Mouse (Mus musculus) cortical plate, adult 2 months (tissue): ENCODE data around the gene Clec2l.

Source experiments
- CTCF ChIP-seq: fragments of 200-500 bp; IDR thresholded peaks from 2 replicates; pipeline ENCODE4 v1.5.1; 2011; ENCODE audit warnings: mild to moderate bottlenecking, control low read depth, low read length; ENCODE audit not compliant: insufficient read depth; ENCODE audit errors: extremely low read depth
- POLR2A ChIP-seq: fragments of 200-500 bp; IDR thresholded peaks from 2 replicates; pipeline ENCODE4 v1.6.1; 2011; ENCODE audit warnings: mild to moderate bottlenecking, low read length, control low read depth; ENCODE audit not compliant: insufficient read depth; ENCODE audit errors: extremely low read depth

- no peak for TF ChIP-seq CTCF
- no peak for TF ChIP-seq POLR2A
These were observed 28.2 kb downstream of the Clec2l start for GRCm38 (mm10) chr6:38691052-38691451.
